Mouse (Mus musculus): ENCODE results near the gene Vasn.

The Vasn gene

GRCm38 (mm10) chr16:4606431-4607084 is 33.2 kb upstream of the Vasn start:
- DNase-seq (ENCODE audit: low read depth, low spot score): no peak

- DNase-seq (ENCODE audit: low read depth, low spot score): no peak
These were observed 31.8 kb upstream of the Vasn start for GRCm38 (mm10) chr16:4607818-4608531.

GRCm38 (mm10) chr16:4608532-4609059 is 31.1 kb upstream of the Vasn start:
- DNase-seq (ENCODE audit: low read depth, low spot score): no peak

- no peak for DNase-seq (ENCODE audit: low read depth, low spot score)
These were observed 28.5 kb upstream of the Vasn start for GRCm38 (mm10) chr16:4611193-4611592.

GRCm38 (mm10) chr16:4611676-4612075 is 28.1 kb upstream of the Vasn start:
- no peak for DNase-seq (ENCODE audit: low read depth, low spot score)

GRCm38 (mm10) chr16:4613736-4614135 is 26.0 kb upstream of the Vasn start:
- DNase-seq (ENCODE audit: low read depth, low spot score): no peak

- DNase-seq (ENCODE audit: low read depth, low spot score): no peak
These were observed 25.1 kb upstream of the Vasn start for GRCm38 (mm10) chr16:4614639-4615038.

- DNase-seq (ENCODE audit: low read depth, low spot score): no peak
These were observed 24.4 kb upstream of the Vasn start for GRCm38 (mm10) chr16:4615297-4615696.

GRCm38 (mm10) chr16:4616829-4617228 is 22.9 kb upstream of the Vasn start:
- no peak for DNase-seq (ENCODE audit: low read depth, low spot score)

- no peak for DNase-seq (ENCODE audit: low read depth, low spot score)
These were observed 15.7 kb upstream of the Vasn start for GRCm38 (mm10) chr16:4624074-4624473.

GRCm38 (mm10) chr16:4624481-4625110 is 15.1 kb upstream of the Vasn start, which contains the start of gene Pam16:
Gene Pam16 (minus strand): TSS chr16:4624988.
- peak; percentile 76 for DNase-seq (ENCODE audit: low read depth, low spot score)

GRCm38 (mm10) chr16:4627105-4627504 is 12.6 kb upstream of the Vasn start:
- no peak for DNase-seq (ENCODE audit: low read depth, low spot score)

GRCm38 (mm10) chr16:4628898-4629419 is 10.8 kb upstream of the Vasn start:
- DNase-seq (ENCODE audit: low read depth, low spot score): no peak

- DNase-seq (ENCODE audit: low read depth, low spot score): no peak
These were observed 9.8 kb upstream of the Vasn start for GRCm38 (mm10) chr16:4629950-4630349.

- no peak for DNase-seq (ENCODE audit: low read depth, low spot score)
These were observed 7.7 kb upstream of the Vasn start for GRCm38 (mm10) chr16:4632050-4632449.

GRCm38 (mm10) chr16:4633661-4634060 is 6.1 kb upstream of the Vasn start:
- DNase-seq (ENCODE audit: low read depth, low spot score): no peak

GRCm38 (mm10) chr16:4634681-4635080 is 5.1 kb upstream of the Vasn start:
- no peak for DNase-seq (ENCODE audit: low read depth, low spot score)

GRCm38 (mm10) chr16:4635760-4636159 is 4.0 kb upstream of the Vasn start:
- DNase-seq (ENCODE audit: low read depth, low spot score): no peak

GRCm38 (mm10) chr16:4638891-4639390 is 800 bp upstream of the Vasn start:
- no peak for DNase-seq (ENCODE audit: low read depth, low spot score)

- DNase-seq (ENCODE audit: low read depth, low spot score): no peak
These were observed 695 bp downstream of the Vasn start for GRCm38 (mm10) chr16:4640267-4641005.

- DNase-seq (ENCODE audit: low read depth, low spot score): no peak
These were observed 1.5 kb downstream of the Vasn start for GRCm38 (mm10) chr16:4641119-4641838.
